Mouse (Mus musculus): ENCODE results near the gene Txlna.

- TF ChIP-seq POLR2A (IDR thresholded peaks at IDR 0.05; ENCODE audit: insufficient read depth, low read depth, low read length) (no peak), CTCF (IDR thresholded peaks at IDR 0.05; ENCODE audit: insufficient read depth, low read depth, low read length) (no peak)
Measured at GRCm38 (mm10) chr4:129582251-129582650, 58.6 kb downstream of the Txlna start.
